Comparison of ENCODE assay signal across 7 mouse cellular contexts in genomic region chr10:59615981-59616520, GRCm38 (mm10). TPM values are rescaled to one million over a fixed set of nuclear protein-coding genes. Genes with fewer than 3 reads are reported as not detected.
A peak's percentile ranks its signal among the peaks of the same experiment; 100 is the strongest.
DNase-seq lines count a peak whose midpoint lies in the region; ATAC-seq lines count a peak whose summit lies in the region.

Gene Gm10322, plus strand, starts transcription at chr10:59616063.

- peak within 1 kb of the TSS; percentile 81 for H3K4me3 ChIP-seq in hindbrain, embryonic 12.5 days

- H3K9me3 ChIP-seq in hindbrain, embryonic 12.5 days (replicated peaks): no peaks in the 10 kb centered on the region

- H3K27ac ChIP-seq in hindbrain, embryonic 12.5 days: peak within 1 kb of the TSS; percentile 86

- H3K9ac ChIP-seq in hindbrain, embryonic 12.5 days: peak within 1 kb of the TSS; percentile 82

- intact Hi-C loops in left cerebral cortex, postnatal 14 days (cut with DNase I): loop anchor here (2.0 kb wide), 1 partner anchor 87 kb away; the partner anchor contains the start of gene Micu1

- peak; percentile 68 for DNase-seq in cerebellum, adult 8-10 months
- DNase-seq in left cerebral cortex, postnatal 14 days (ENCODE audit: low spot score in 2 of 2): peak; percentile 53 to 55
- peak; percentile 54 for DNase-seq in right cerebral cortex, postnatal 4 days

- ATAC-seq in activated CD4-positive, CD25-positive, alpha-beta regulatory T cell, adult 4 months: peak; percentile 32
- ATAC-seq in frontal cortex, adult (ENCODE audit: low TSS enrichment): peak; percentile 65
- peak; percentile 86 for ATAC-seq in hindbrain, embryonic 12.5 days (ENCODE audit: low FRiP score)
- ATAC-seq in megakaryocyte progenitor cell, adult 5-6 weeks (replicated peaks; ENCODE audit: poor library complexity): peak; percentile 38

- no peaks in the 10 kb centered on the region; the same call in 1 of the 2 replicates for H3K27me3 ChIP-seq in hindbrain, embryonic 12.5 days

- H3K36me3 ChIP-seq in hindbrain, embryonic 12.5 days: no peaks in the 10 kb centered on the region

- H3K4me2 ChIP-seq in hindbrain, embryonic 12.5 days (replicated peaks): peak within 1 kb of the TSS; percentile 67

- WGBS in hindbrain, embryonic 12.5 days: 1% methylated on average over 39 of the region's 51 CpGs

- H3K4me1 ChIP-seq in hindbrain, embryonic 12.5 days: peaks cover 10% of the 10 kb centered on the region

RNA-seq across cellular contexts. Expression of gene Gm10322, which starts in this region (rescaled TPM):
- polyA plus RNA-seq in activated CD4-positive, CD25-positive, alpha-beta regulatory T cell, adult 4 months (2017; shearing (Covaris generic)): not detected
- polyA plus RNA-seq in hindbrain, embryonic 12.5 days (2016; fragmentation: Nextera tagmentation; extraction: Ambion mirVana): not detected in 2 replicates
- total RNA-seq in left cerebral cortex, postnatal 14 days (2021): not detected
- total RNA-seq in megakaryocyte progenitor cell, adult 5-6 weeks (2015): not detected in 2 replicates
- not detected in 2 replicates for total RNA-seq in megakaryocyte progenitor cell, adult 5-6 weeks (2017)

Comparison
In these comparisons a context has a peak if more than half of its experiments do, and no peak if none do; other contexts are left out.
1. Peak in every context shown above with its lines: DNase-seq, ATAC-seq, H3K4me3 ChIP-seq and H3K27ac ChIP-seq.
2. Peak in ATAC-seq in activated CD4-positive, CD25-positive, alpha-beta regulatory T cell, adult 4 months; RNA of the gene not detected or under 1 TPM.
3. Peak in ATAC-seq, H3K4me3 ChIP-seq, H3K27ac ChIP-seq, H3K9ac ChIP-seq and H3K4me2 ChIP-seq in hindbrain, embryonic 12.5 days; RNA of the gene not detected or under 1 TPM.
4. Peak in DNase-seq in left cerebral cortex, postnatal 14 days; RNA of the gene not detected or under 1 TPM.
5. Peak in ATAC-seq in megakaryocyte progenitor cell, adult 5-6 weeks; RNA of the gene not detected or under 1 TPM.
6. ATAC-seq: peak in every context shown above with its lines; median percentile 86 in hindbrain, embryonic 12.5 days; 65 in frontal cortex, adult; 38 in megakaryocyte progenitor cell, adult 5-6 weeks; 32 in activated CD4-positive, CD25-positive, alpha-beta regulatory T cell, adult 4 months.